Mouse (Mus musculus) forebrain, embryonic 15.5 days (tissue): ENCODE measurements around the gene Slc24a3. TPM values are rescaled to one million over a fixed set of nuclear protein-coding genes. Genes with fewer than 3 reads are reported as not detected.

Source experiments
- ATAC-seq: fragments of 200-750 bp; cut with Nextera tagmentation; replicated peaks from 2 replicates; pipeline ENCODE4 v1.8.0; 2017; ENCODE audit warnings: mild to moderate bottlenecking, moderate TSS enrichment, moderate library complexity
- H3K27ac ChIP-seq: fragments of 300-500 bp; sonication (generic); replicated peaks from 2 replicates; pipeline ENCODE4 v1.5.1; 2015; ENCODE audit warnings: mild to moderate bottlenecking, inconsistent platforms
- H3K27me3 ChIP-seq: fragments of 300-500 bp; sonication (generic); 2 replicates; pipeline ENCODE4 v1.6.1; 2015; ENCODE audit warnings: inconsistent platforms
- H3K36me3 ChIP-seq: fragments of 300-500 bp; sonication (generic); 2 replicates; pipeline ENCODE4 v1.6.1; 2015; ENCODE audit warnings: mild to moderate bottlenecking, inconsistent platforms
- H3K4me1 ChIP-seq: fragments of 300-500 bp; sonication (generic); 2 replicates; pipeline ENCODE4 v1.6.1; 2015; ENCODE audit warnings: inconsistent platforms
- H3K4me2 ChIP-seq: fragments of 300-500 bp; sonication (generic); replicated peaks from 2 replicates; pipeline ENCODE4 v1.6.1; 2015; ENCODE audit warnings: mild to moderate bottlenecking, inconsistent platforms
- H3K4me3 ChIP-seq: fragments of 300-500 bp; sonication (generic); 2 replicates; pipeline ENCODE4 v1.5.1; 2015; ENCODE audit warnings: mild to moderate bottlenecking, inconsistent platforms
- H3K9ac ChIP-seq: fragments of 300-500 bp; sonication (generic); replicated peaks from 2 replicates; pipeline ENCODE4 v1.6.1; 2015; ENCODE audit warnings: mild to moderate bottlenecking, inconsistent platforms
- H3K9me3 ChIP-seq: fragments of 300-500 bp; sonication (generic); 2 replicates; pipeline ENCODE4 v1.6.1; 2016; ENCODE audit warnings: inconsistent platforms
- WGBS: fragments of 180-500 bp; shearing (Covaris S2); methylation state at CpG from one replicate; pipeline ENCODE4 v1.1.7; 2015; ENCODE audit warnings: mixed read lengths; 5-methylcytosine and 5-hydroxymethylcytosine counted together
- polyA plus RNA-seq: library from polyadenylated mRNA; unstranded; fragments of >200 nt; fragmentation: Nextera tagmentation; extraction: Ambion mirVana; gene quantifications from 2 replicates; pipeline ENCODE4 v1.2.1, GENCODE M21; 2015

Gene Slc24a3
- polyA plus RNA-seq, 1 experiment from 2014 or later, result 5.9 TPM

GRCm38 (mm10) chr2:145501472-145501871, 333.9 kb downstream of the Slc24a3 start:
- Histone ChIP-seq H3K4me1 (no peaks in the 10 kb centered on the region), H3K4me3 (no peak overlapping the region), H3K4me2 (no peak overlapping the region), H3K27ac (no peak overlapping the region), H3K9me3 (no peaks in the 10 kb centered on the region), H3K27me3 (no peaks in the 10 kb centered on the region), H3K9ac (no peak overlapping the region), H3K36me3 (no peaks in the 10 kb centered on the region)
- peak; percentile 64; the same call in 1 of the 2 replicates for ATAC-seq
- 41% methylated on average over 1 of the region's 1 CpGs for WGBS

GRCm38 (mm10) chr2:145507702-145508101, 340.1 kb downstream of the Slc24a3 start:
- Histone ChIP-seq H3K9me3 (no peaks in the 10 kb centered on the region), H3K4me2 (no peak overlapping the region), H3K9ac (no peak overlapping the region), H3K27ac (no peak overlapping the region), H3K36me3 (no peaks in the 10 kb centered on the region), H3K4me1 (no peaks in the 10 kb centered on the region), H3K4me3 (no peak overlapping the region), H3K27me3 (no peaks in the 10 kb centered on the region)
- WGBS, result 78% methylated on average over 2 of the region's 2 CpGs
- ATAC-seq, result no peak

GRCm38 (mm10) chr2:145510650-145511225, 343.2 kb downstream of the Slc24a3 start:
- H3K4me3 ChIP-seq, result no peak overlapping the region
- no peaks in the 10 kb centered on the region for H3K9me3 ChIP-seq
- H3K27ac ChIP-seq, result no peak overlapping the region
- 84% methylated on average over 7 of the region's 7 CpGs for WGBS
- H3K36me3 ChIP-seq, result no peaks in the 10 kb centered on the region
- no peaks in the 10 kb centered on the region for H3K27me3 ChIP-seq
- no peak overlapping the region for H3K9ac ChIP-seq
- H3K4me2 ChIP-seq, result no peak overlapping the region
- ATAC-seq, result no peak
- no peaks in the 10 kb centered on the region for H3K4me1 ChIP-seq

GRCm38 (mm10) chr2:145515956-145516355, 348.4 kb downstream of the Slc24a3 start:
- H3K27ac ChIP-seq, result no peak overlapping the region
- WGBS, result 89% methylated on average over 4 of the region's 4 CpGs

GRCm38 (mm10) chr2:145517346-145517745, 349.8 kb downstream of the Slc24a3 start:
- Histone ChIP-seq H3K27me3 (no peaks in the 10 kb centered on the region), H3K4me1 (peaks cover 15% of the 10 kb centered on the region), H3K9me3 (no peaks in the 10 kb centered on the region), H3K4me2 (no peak overlapping the region), H3K36me3 (no peaks in the 10 kb centered on the region), H3K27ac (no peak overlapping the region), H3K4me3 (no peak overlapping the region), H3K9ac (no peak overlapping the region)
- 45% methylated on average over 9 of the region's 9 CpGs for WGBS
- ATAC-seq, result peak; percentile 29

More at GRCm38 (mm10) chr2:145515956-145516355, 348.4 kb downstream of the Slc24a3 start:
- Histone ChIP-seq H3K4me3 (no peak overlapping the region), H3K4me2 (no peak overlapping the region), H3K9ac (no peak overlapping the region), H3K4me1 (0 out of 2 replicates have a peak, but pooled peaks cover 3% of the 10 kb centered on the region), H3K9me3 (no peaks in the 10 kb centered on the region), H3K36me3 (no peaks in the 10 kb centered on the region), H3K27me3 (no peaks in the 10 kb centered on the region)
- ATAC-seq, result no peak

GRCm38 (mm10) chr2:145522017-145522416, 354.5 kb downstream of the Slc24a3 start:
- ATAC-seq, result peak; percentile 72
- Histone ChIP-seq H3K9ac (no peak overlapping the region), H3K9me3 (no peaks in the 10 kb centered on the region), H3K27ac (peak overlapping the region; percentile 45; the same call in 1 of the 2 replicates), H3K36me3 (no peaks in the 10 kb centered on the region), H3K4me2 (no peak overlapping the region), H3K4me1 (peaks cover 18% of the 10 kb centered on the region), H3K27me3 (no peaks in the 10 kb centered on the region), H3K4me3 (no peak overlapping the region)
- WGBS, result 32% methylated on average over 3 of the region's 3 CpGs

- no peak overlapping the region for H3K27ac ChIP-seq
- H3K4me1 ChIP-seq, result peaks cover 18% of the 10 kb centered on the region
- no peaks in the 10 kb centered on the region for H3K9me3 ChIP-seq
- no peak overlapping the region for H3K4me2 ChIP-seq
- ATAC-seq, result no peak
- no peak overlapping the region for H3K4me3 ChIP-seq
- H3K27me3 ChIP-seq, result no peaks in the 10 kb centered on the region
- no peak overlapping the region for H3K9ac ChIP-seq
- 88% methylated on average over 4 of the region's 4 CpGs for WGBS
- H3K36me3 ChIP-seq, result no peaks in the 10 kb centered on the region
Observed at GRCm38 (mm10) chr2:145523381-145523780, 355.8 kb downstream of the Slc24a3 start.

GRCm38 (mm10) chr2:145527151-145527550, 359.6 kb downstream of the Slc24a3 start:
- no peak for ATAC-seq
- no peak overlapping the region for H3K9ac ChIP-seq
- H3K4me2 ChIP-seq, result no peak overlapping the region
- H3K27me3 ChIP-seq, result no peaks in the 10 kb centered on the region
- no peak overlapping the region for H3K27ac ChIP-seq
- H3K36me3 ChIP-seq, result no peaks in the 10 kb centered on the region
- WGBS, result 91% methylated on average over 1 of the region's 1 CpGs
- H3K4me3 ChIP-seq, result no peak overlapping the region
- H3K9me3 ChIP-seq, result no peaks in the 10 kb centered on the region
- H3K4me1 ChIP-seq, result peaks cover 4% of the 10 kb centered on the region; the same call in 1 of the 2 replicates

- no peaks in the 10 kb centered on the region for H3K36me3 ChIP-seq
- no peak overlapping the region for H3K9ac ChIP-seq
- H3K4me1 ChIP-seq, result no peaks in the 10 kb centered on the region
- H3K27ac ChIP-seq, result peak overlapping the region; percentile 26; the same call in 1 of the 2 replicates
- peak; percentile 66; the same call in 1 of the 2 replicates for ATAC-seq
- H3K4me2 ChIP-seq, result no peak overlapping the region
- 56% methylated on average over 4 of the region's 4 CpGs for WGBS
- no peaks in the 10 kb centered on the region for H3K27me3 ChIP-seq
- no peaks in the 10 kb centered on the region for H3K9me3 ChIP-seq
- no peak overlapping the region for H3K4me3 ChIP-seq
Observed at GRCm38 (mm10) chr2:145530941-145531353, 363.4 kb downstream of the Slc24a3 start.

- Histone ChIP-seq H3K4me2 (no peak overlapping the region), H3K9me3 (no peaks in the 10 kb centered on the region), H3K27me3 (no peaks in the 10 kb centered on the region), H3K27ac (no peak overlapping the region), H3K9ac (no peak overlapping the region), H3K4me3 (no peak overlapping the region), H3K36me3 (no peaks in the 10 kb centered on the region), H3K4me1 (peaks cover 3% of the 10 kb centered on the region; the same call in 1 of the 2 replicates)
- 91% methylated on average over 2 of the region's 2 CpGs for WGBS
- ATAC-seq, result no peak
Observed at GRCm38 (mm10) chr2:145533086-145533485, 365.5 kb downstream of the Slc24a3 start.

GRCm38 (mm10) chr2:145535307-145535706, 367.8 kb downstream of the Slc24a3 start:
- H3K27ac ChIP-seq, result no peak overlapping the region
- 85% methylated on average over 4 of the region's 4 CpGs for WGBS

GRCm38 (mm10) chr2:145535774-145536173, 368.2 kb downstream of the Slc24a3 start:
- H3K36me3 ChIP-seq, result no peaks in the 10 kb centered on the region
- no peaks in the 10 kb centered on the region for H3K27me3 ChIP-seq
- no peak for ATAC-seq
- no peak overlapping the region for H3K27ac ChIP-seq
- H3K4me1 ChIP-seq, result peaks cover 3% of the 10 kb centered on the region; the same call in 1 of the 2 replicates
- H3K4me2 ChIP-seq, result no peak overlapping the region
- H3K9ac ChIP-seq, result no peak overlapping the region
- 90% methylated on average over 4 of the region's 4 CpGs for WGBS
- H3K4me3 ChIP-seq, result no peak overlapping the region
- no peaks in the 10 kb centered on the region for H3K9me3 ChIP-seq

More at GRCm38 (mm10) chr2:145535307-145535706, 367.8 kb downstream of the Slc24a3 start:
- no peaks in the 10 kb centered on the region for H3K36me3 ChIP-seq
- H3K9ac ChIP-seq, result no peak overlapping the region
- ATAC-seq, result no peak
- no peak overlapping the region for H3K4me2 ChIP-seq
- H3K4me3 ChIP-seq, result no peak overlapping the region
- H3K27me3 ChIP-seq, result no peaks in the 10 kb centered on the region
- no peaks in the 10 kb centered on the region for H3K9me3 ChIP-seq
- peaks cover 3% of the 10 kb centered on the region; the same call in 1 of the 2 replicates for H3K4me1 ChIP-seq

- Histone ChIP-seq H3K4me1 (peaks cover 3% of the 10 kb centered on the region; the same call in 1 of the 2 replicates), H3K9me3 (no peaks in the 10 kb centered on the region), H3K27me3 (no peaks in the 10 kb centered on the region), H3K9ac (no peak overlapping the region), H3K4me3 (no peak overlapping the region), H3K27ac (no peak overlapping the region), H3K4me2 (no peak overlapping the region), H3K36me3 (no peaks in the 10 kb centered on the region)
- 0 out of 2 replicates have a peak, but pooled peaks have one; percentile 63 for ATAC-seq
- WGBS, result 57% methylated on average over 4 of the region's 4 CpGs
Observed at GRCm38 (mm10) chr2:145536986-145537385, 369.4 kb downstream of the Slc24a3 start.
